Mouse (Mus musculus): ENCODE results near the gene Ephb1. TPM values are rescaled to one million over a fixed set of nuclear protein-coding genes. Genes with fewer than 3 reads are reported as not detected.

Ephb1 gene
- total and polyA plus RNA-seq, 3 experiments: not detected

DNA sequence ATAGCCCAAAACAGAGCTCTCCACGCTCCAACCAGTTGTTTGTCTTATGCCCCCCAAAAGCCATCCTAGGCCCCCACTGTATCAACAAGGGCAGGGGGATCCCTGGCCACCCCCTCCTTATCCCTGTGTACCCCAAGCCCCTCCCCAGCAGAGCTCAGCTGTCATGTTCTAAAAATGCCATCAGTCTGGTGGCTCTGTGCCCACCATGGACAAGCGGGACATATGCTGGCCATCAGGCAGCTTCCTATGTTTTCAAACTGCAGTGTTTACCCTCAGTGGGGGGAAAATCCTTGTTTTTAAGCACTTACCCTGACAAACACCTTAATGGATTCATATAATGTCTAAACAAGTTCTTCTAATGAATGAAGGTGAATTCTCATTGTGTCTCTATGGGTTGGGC lies 275.3 kb downstream of the Ephb1 start:
- dilution Hi-C loops (cut with MboI; ENCODE audit: extremely low pct_ligation_motif_present, extremely low pct_unique_long_range_greater_than_20kb, low sequenced_read_pairs) (no loop called here), in situ Hi-C loops (cut with MboI; ENCODE audit: low pct_ligation_motif_present, low pct_unique_long_range_greater_than_20kb, low sequenced_read_pairs) (no loop called here)
- Histone ChIP-seq H3K4me3 (replicated peaks in 1 of 3; ENCODE audit: low read depth in 2 of 3, low read length in 2 of 3, poor library complexity in 1 of 3) (no peak overlapping the region), H3K36me3 (replicated peaks in 1 of 2; ENCODE audit: control insufficient read depth in 1 of 2, insufficient read depth in 1 of 2, low read length in 1 of 2) (no peaks in the 10 kb centered on the region), H3K9ac (ENCODE audit: insufficient read depth, low read depth) (no peak overlapping the region), H3K27me3 (replicated peaks) (no peaks in the 10 kb centered on the region), H3K9me3 (replicated peaks; ENCODE audit: low read length) (peaks cover 84% of the 10 kb centered on the region), H3K79me2 (replicated peaks; ENCODE audit: control insufficient read depth, extremely low read depth, insufficient read depth, poor library complexity, severe bottlenecking) (no peaks in the 10 kb centered on the region), H3K27ac (ENCODE audit: insufficient read depth, low read depth) (no peak overlapping the region), H3K4me2 (ENCODE audit: insufficient read depth, low read depth, poor library complexity, severe bottlenecking) (no peak overlapping the region), H3K4me1 (ENCODE audit: control insufficient read depth in 1 of 2, insufficient read depth in 2 of 2) (no peaks in the 10 kb centered on the region)
- TF ChIP-seq ZKSCAN1 (IDR thresholded peaks at IDR 0.05; ENCODE audit: borderline replicate concordance, low read depth, low read length) (no peak), MXI1 (IDR thresholded peaks at IDR 0.05; ENCODE audit: low read depth, low read length) (no peak), MAX (IDR thresholded peaks at IDR 0.05; ENCODE audit: low read length) (no peak), GABPA (IDR thresholded peaks at IDR 0.05; ENCODE audit: insufficient replicate concordance, low read depth, low read length) (no peak), E2F4 (IDR thresholded peaks at IDR 0.05; ENCODE audit: insufficient replicate concordance, low read depth, low read length) (no peak), CTCF (conservative IDR thresholded peaks at IDR 0.05 in 1 of 2, IDR thresholded peaks at IDR 0.05 in 1 of 2; ENCODE audit: low read depth in 2 of 2, low read length in 2 of 2) (no peak), POLR2A (IDR thresholded peaks at IDR 0.05; ENCODE audit: low read depth, low read length) (no peak), CHD2 (IDR thresholded peaks at IDR 0.05; ENCODE audit: low read length) (no peak), MAZ (IDR thresholded peaks at IDR 0.05; ENCODE audit: low read depth, low read length) (no peak), MAFK (IDR thresholded peaks at IDR 0.05; ENCODE audit: insufficient replicate concordance, low read length) (no peak)
- DNase-seq (ENCODE audit: extremely low read depth): no peak

GRCm38 (mm10) chr9:102078238-102078637 lies 276.3 kb downstream of the Ephb1 start:
- Histone ChIP-seq H3K27me3 (replicated peaks) (no peaks in the 10 kb centered on the region), H3K4me3 (replicated peaks in 1 of 3; ENCODE audit: low read depth in 2 of 3, low read length in 2 of 3, poor library complexity in 1 of 3) (no peak overlapping the region), H3K4me2 (ENCODE audit: insufficient read depth, low read depth, poor library complexity, severe bottlenecking) (no peak overlapping the region), H3K9me3 (replicated peaks; ENCODE audit: low read length) (peaks cover 87% of the 10 kb centered on the region), H3K79me2 (replicated peaks; ENCODE audit: control insufficient read depth, extremely low read depth, insufficient read depth, poor library complexity, severe bottlenecking) (no peaks in the 10 kb centered on the region), H3K36me3 (replicated peaks in 1 of 2; ENCODE audit: control insufficient read depth in 1 of 2, insufficient read depth in 1 of 2, low read length in 1 of 2) (no peaks in the 10 kb centered on the region), H3K27ac (ENCODE audit: insufficient read depth, low read depth) (no peak overlapping the region), H3K9ac (ENCODE audit: insufficient read depth, low read depth) (no peak overlapping the region), H3K4me1 (ENCODE audit: control insufficient read depth in 1 of 2, insufficient read depth in 2 of 2) (no peaks in the 10 kb centered on the region)
- dilution Hi-C loops (cut with MboI; ENCODE audit: extremely low pct_ligation_motif_present, extremely low pct_unique_long_range_greater_than_20kb, low sequenced_read_pairs): no loop called here
- no peak for DNase-seq (ENCODE audit: extremely low read depth)
- no peak for TF ChIP-seq EP300 (IDR thresholded peaks at IDR 0.05; ENCODE audit: low read length)
- no peak for TF ChIP-seq KAT2A (IDR thresholded peaks at IDR 0.05; ENCODE audit: insufficient replicate concordance, low read length)
- no peak for TF ChIP-seq RAD21 (IDR thresholded peaks at IDR 0.05; ENCODE audit: low read depth, low read length)
- no peak for TF ChIP-seq POLR2AphosphoS2 (IDR thresholded peaks at IDR 0.05; ENCODE audit: low read depth, low read length)
- no peak for TF ChIP-seq MXI1 (IDR thresholded peaks at IDR 0.05; ENCODE audit: low read depth, low read length)
- no peak for TF ChIP-seq SIN3A (IDR thresholded peaks at IDR 0.05; ENCODE audit: low read length)
- TF ChIP-seq NELFE (IDR thresholded peaks at IDR 0.05; ENCODE audit: low read depth, low read length): no peak
- no peak for TF ChIP-seq MEF2A (IDR thresholded peaks at IDR 0.05; ENCODE audit: borderline replicate concordance, low read depth, low read length)
- in situ Hi-C loops (cut with MboI; ENCODE audit: low pct_ligation_motif_present, low pct_unique_long_range_greater_than_20kb, low sequenced_read_pairs): no loop called here

All from CH12.LX (cell line).